Mouse (Mus musculus): ENCODE measurements around the gene Trim8. TPM values are rescaled to one million over a fixed set of nuclear protein-coding genes. Genes with fewer than 3 reads are reported as not detected.

Trim8 gene
- total and polyA plus RNA-seq, 3 experiments, result 4.4 to 24.9 (median 12.0) TPM

- TF ChIP-seq NELFE (IDR thresholded peaks at IDR 0.05; ENCODE audit: low read depth, low read length) (no peak), JUND (conservative IDR thresholded peaks at IDR 0.05; ENCODE audit: low read depth, low read length) (no peak), HCFC1 (IDR thresholded peaks at IDR 0.05; ENCODE audit: low read depth, low read length) (no peak), IRF4 (IDR thresholded peaks at IDR 0.05; ENCODE audit: low read depth, low read length) (no peak), ZNF384 (IDR thresholded peaks at IDR 0.05; ENCODE audit: low read depth, low read length) (no peak), EP300 (IDR thresholded peaks at IDR 0.05; ENCODE audit: low read length) (no peak), POLR2AphosphoS2 (IDR thresholded peaks at IDR 0.05; ENCODE audit: low read depth, low read length) (no peak), ZKSCAN1 (IDR thresholded peaks at IDR 0.05; ENCODE audit: borderline replicate concordance, low read depth, low read length) (no peak), NRF1 (IDR thresholded peaks at IDR 0.05; ENCODE audit: low read depth, low read length) (no peak)
- no peaks in the 10 kb centered on the region for H3K9me3 ChIP-seq (replicated peaks; ENCODE audit: low read length)
- peaks cover 38 to 89% of the 10 kb centered on the region in 2 experiments for H3K36me3 ChIP-seq (replicated peaks in 1 of 2; ENCODE audit: control insufficient read depth in 1 of 2, insufficient read depth in 1 of 2, low read length in 1 of 2)
- H3K27ac ChIP-seq (ENCODE audit: insufficient read depth, low read depth), result no peak overlapping the region
- H3K27me3 ChIP-seq (replicated peaks), result no peaks in the 10 kb centered on the region
- in situ Hi-C loops (cut with MboI; ENCODE audit: low pct_ligation_motif_present, low pct_unique_long_range_greater_than_20kb, low sequenced_read_pairs), result no loop called here
- H3K4me1 ChIP-seq (ENCODE audit: control insufficient read depth in 1 of 2, insufficient read depth in 2 of 2), result peaks cover 24 to 74% of the 10 kb centered on the region in 2 experiments
- peaks cover 73% of the 10 kb centered on the region for H3K79me2 ChIP-seq (replicated peaks; ENCODE audit: control insufficient read depth, extremely low read depth, insufficient read depth, poor library complexity, severe bottlenecking)
- no peak for DNase-seq (ENCODE audit: extremely low read depth)
- H3K9ac ChIP-seq (ENCODE audit: insufficient read depth, low read depth), result no peak overlapping the region
- dilution Hi-C loops (cut with MboI; ENCODE audit: extremely low pct_ligation_motif_present, extremely low pct_unique_long_range_greater_than_20kb, low sequenced_read_pairs), result no loop called here
- H3K4me2 ChIP-seq (ENCODE audit: insufficient read depth, low read depth, poor library complexity, severe bottlenecking), result no peak overlapping the region
- H3K4me3 ChIP-seq (replicated peaks in 1 of 3; ENCODE audit: low read depth in 2 of 3, low read length in 2 of 3, poor library complexity in 1 of 3), result no peak overlapping the region
Measured at GRCm38 (mm10) chr19:46509202-46509601, 7.7 kb downstream of the Trim8 start.

DNA sequence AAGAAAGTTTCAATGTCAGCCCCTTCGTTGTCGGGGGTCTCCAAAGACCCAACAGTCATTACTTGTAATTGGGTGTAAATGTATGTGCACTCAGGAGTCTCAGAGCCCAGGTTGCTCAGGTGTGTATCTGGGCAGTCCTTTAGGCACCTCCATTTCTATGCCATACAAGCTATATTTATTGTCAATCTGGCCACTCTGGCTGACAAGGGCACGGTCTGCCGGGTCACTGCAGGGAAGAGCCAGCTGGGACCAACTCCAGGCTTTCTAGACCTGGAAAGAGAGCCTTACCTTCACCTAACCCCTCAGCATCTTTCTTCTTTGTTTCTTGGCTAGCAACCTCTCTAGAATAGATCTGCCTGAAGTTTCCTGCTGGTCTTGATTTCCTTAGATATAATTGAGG lies 8.2 kb downstream of the Trim8 start:
- Histone ChIP-seq H3K9me3 (replicated peaks; ENCODE audit: low read length) (no peaks in the 10 kb centered on the region), H3K9ac (ENCODE audit: insufficient read depth, low read depth) (no peak overlapping the region), H3K27ac (ENCODE audit: insufficient read depth, low read depth) (no peak overlapping the region), H3K79me2 (replicated peaks; ENCODE audit: control insufficient read depth, extremely low read depth, insufficient read depth, poor library complexity, severe bottlenecking) (peaks cover 67% of the 10 kb centered on the region), H3K36me3 (replicated peaks in 1 of 2; ENCODE audit: control insufficient read depth in 1 of 2, insufficient read depth in 1 of 2, low read length in 1 of 2) (peaks cover 44 to 92% of the 10 kb centered on the region in 2 experiments), H3K4me2 (ENCODE audit: insufficient read depth, low read depth, poor library complexity, severe bottlenecking) (no peak overlapping the region), H3K4me3 (replicated peaks in 1 of 3; ENCODE audit: low read depth in 2 of 3, low read length in 2 of 3, poor library complexity in 1 of 3) (no peak overlapping the region), H3K4me1 (ENCODE audit: control insufficient read depth in 1 of 2, insufficient read depth in 2 of 2) (peaks cover 24 to 74% of the 10 kb centered on the region in 2 experiments), H3K27me3 (replicated peaks) (no peaks in the 10 kb centered on the region)
- DNase-seq (ENCODE audit: extremely low read depth), result no peak
- dilution Hi-C loops (cut with MboI; ENCODE audit: extremely low pct_ligation_motif_present, extremely low pct_unique_long_range_greater_than_20kb, low sequenced_read_pairs) (no loop called here), in situ Hi-C loops (cut with MboI; ENCODE audit: low pct_ligation_motif_present, low pct_unique_long_range_greater_than_20kb, low sequenced_read_pairs) (no loop called here)
- TF ChIP-seq ELF1 (IDR thresholded peaks at IDR 0.05; ENCODE audit: low read depth, low read length) (no peak), MEF2A (IDR thresholded peaks at IDR 0.05; ENCODE audit: borderline replicate concordance, low read depth, low read length) (no peak), MAFK (IDR thresholded peaks at IDR 0.05; ENCODE audit: insufficient replicate concordance, low read length) (no peak), ZNF384 (IDR thresholded peaks at IDR 0.05; ENCODE audit: low read depth, low read length) (no peak), SIN3A (IDR thresholded peaks at IDR 0.05; ENCODE audit: low read length) (no peak)

DNA sequence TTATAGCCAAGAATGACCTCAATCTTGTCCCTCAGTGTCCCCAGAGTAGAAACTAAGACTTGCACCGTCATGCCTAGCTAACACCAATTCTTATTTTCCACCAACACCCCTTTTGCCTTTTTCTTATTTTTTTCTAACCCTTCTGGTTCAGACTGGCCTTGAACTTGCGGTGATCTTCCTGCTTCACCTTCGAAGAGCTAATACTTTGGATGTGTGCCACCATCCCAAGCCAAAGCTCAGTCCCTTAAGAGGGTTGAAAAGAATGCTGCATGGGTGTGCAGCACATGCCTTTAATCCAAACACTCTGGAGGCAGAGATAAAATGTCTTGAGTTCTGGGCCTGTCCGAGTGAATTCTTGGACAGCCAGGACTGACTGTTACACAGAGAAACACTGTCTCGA lies 8.9 kb downstream of the Trim8 start:
- Histone ChIP-seq H3K79me2 (replicated peaks; ENCODE audit: control insufficient read depth, extremely low read depth, insufficient read depth, poor library complexity, severe bottlenecking) (peaks cover 61% of the 10 kb centered on the region), H3K4me1 (ENCODE audit: control insufficient read depth in 1 of 2, insufficient read depth in 2 of 2) (peaks cover 24 to 67% of the 10 kb centered on the region in 2 experiments), H3K9ac (ENCODE audit: insufficient read depth, low read depth) (no peak overlapping the region), H3K27me3 (replicated peaks) (no peaks in the 10 kb centered on the region), H3K9me3 (replicated peaks; ENCODE audit: low read length) (no peaks in the 10 kb centered on the region), H3K36me3 (replicated peaks in 1 of 2; ENCODE audit: control insufficient read depth in 1 of 2, insufficient read depth in 1 of 2, low read length in 1 of 2) (peaks cover 50 to 93% of the 10 kb centered on the region in 2 experiments), H3K27ac (ENCODE audit: insufficient read depth, low read depth) (no peak overlapping the region), H3K4me2 (ENCODE audit: insufficient read depth, low read depth, poor library complexity, severe bottlenecking) (no peak overlapping the region), H3K4me3 (replicated peaks in 1 of 3; ENCODE audit: low read depth in 2 of 3, low read length in 2 of 3, poor library complexity in 1 of 3) (no peak overlapping the region)
- no peak for TF ChIP-seq USF1 (IDR thresholded peaks at IDR 0.05; ENCODE audit: low read depth, low read length)
- TF ChIP-seq POLR2A (IDR thresholded peaks at IDR 0.05; ENCODE audit: low read depth, low read length), result no peak
- no peak for TF ChIP-seq KAT2A (IDR thresholded peaks at IDR 0.05; ENCODE audit: insufficient replicate concordance, low read length)
- TF ChIP-seq ELF1 (IDR thresholded peaks at IDR 0.05; ENCODE audit: low read depth, low read length), result no peak
- no peak for TF ChIP-seq TBP (conservative IDR thresholded peaks at IDR 0.05; ENCODE audit: low read depth, low read length)
- TF ChIP-seq UBTF (IDR thresholded peaks at IDR 0.05; ENCODE audit: low read depth, low read length), result no peak
- no peak for TF ChIP-seq RAD21 (IDR thresholded peaks at IDR 0.05; ENCODE audit: low read depth, low read length)
- no peak for TF ChIP-seq GABPA (IDR thresholded peaks at IDR 0.05; ENCODE audit: insufficient replicate concordance, low read depth, low read length)
- TF ChIP-seq ETS1 (conservative IDR thresholded peaks at IDR 0.05; ENCODE audit: low read depth, low read length), result no peak
- no peak for TF ChIP-seq ZNF384 (IDR thresholded peaks at IDR 0.05; ENCODE audit: low read depth, low read length)
- no peak for TF ChIP-seq RCOR1 (conservative IDR thresholded peaks at IDR 0.05; ENCODE audit: low read depth, low read length)
- no peak for TF ChIP-seq POLR2AphosphoS2 (IDR thresholded peaks at IDR 0.05; ENCODE audit: low read depth, low read length)
- TF ChIP-seq NELFE (IDR thresholded peaks at IDR 0.05; ENCODE audit: low read depth, low read length), result no peak
- TF ChIP-seq MXI1 (IDR thresholded peaks at IDR 0.05; ENCODE audit: low read depth, low read length), result no peak
- no peak for TF ChIP-seq MAFK (IDR thresholded peaks at IDR 0.05; ENCODE audit: insufficient replicate concordance, low read length)
- no peak for TF ChIP-seq E2F4 (IDR thresholded peaks at IDR 0.05; ENCODE audit: insufficient replicate concordance, low read depth, low read length)
- no peak for TF ChIP-seq CTCF (conservative IDR thresholded peaks at IDR 0.05 in 1 of 2, IDR thresholded peaks at IDR 0.05 in 1 of 2; ENCODE audit: low read depth in 2 of 2, low read length in 2 of 2)
- TF ChIP-seq ZMIZ1 (IDR thresholded peaks at IDR 0.05; ENCODE audit: low read depth, low read length), result no peak
- dilution Hi-C loops (cut with MboI; ENCODE audit: extremely low pct_ligation_motif_present, extremely low pct_unique_long_range_greater_than_20kb, low sequenced_read_pairs), result no loop called here
- in situ Hi-C loops (cut with MboI; ENCODE audit: low pct_ligation_motif_present, low pct_unique_long_range_greater_than_20kb, low sequenced_read_pairs), result no loop called here
- no peak for DNase-seq (ENCODE audit: extremely low read depth)
